Mouse (Mus musculus) lung, embryonic 14.5 days (tissue): ENCODE measurements around the gene Col6a6. TPM values are rescaled to one million over a fixed set of nuclear protein-coding genes. Genes with fewer than 3 reads are reported as not detected.
"Not testable (repeated sequence)": the region's sequence is repeated elsewhere in the genome, so short reads cannot be mapped to it uniquely, and the experiment has no call there.

ENCODE experiments used
- ATAC-seq: fragments of 200-750 bp; cut with Nextera tagmentation; 2 replicates; pipeline ENCODE4 v1.8.0; 2017; ENCODE audit warnings: mild to moderate bottlenecking, moderate TSS enrichment, moderate library complexity; ENCODE audit not compliant: insufficient read depth
- DNase-seq: peaks from one replicate; pipeline ENCODE4 v3.0.0-alpha.2; 2015
- H3K27ac ChIP-seq: fragments of 300-500 bp; sonication (generic); 2 replicates; pipeline ENCODE4 v1.5.1; 2014; ENCODE audit warnings: low read depth, mild to moderate bottlenecking, moderate library complexity
- H3K27me3 ChIP-seq: fragments of 300-500 bp; sonication (generic); 2 replicates; pipeline ENCODE4 v1.6.1; 2014; ENCODE audit warnings: low read length, control low read depth; ENCODE audit not compliant: insufficient read depth
- H3K36me3 ChIP-seq: fragments of 300-500 bp; sonication (generic); 2 replicates; pipeline ENCODE4 v1.6.1; 2014; ENCODE audit warnings: control low read depth; ENCODE audit not compliant: insufficient read depth
- H3K4me1 ChIP-seq: fragments of 300-500 bp; sonication (generic); 2 replicates; pipeline ENCODE4 v1.6.1; 2014; ENCODE audit warnings: antibody characterized with exemption, control low read depth; ENCODE audit not compliant: insufficient read depth
- H3K4me2 ChIP-seq: fragments of 300-500 bp; sonication (generic); 2 replicates; pipeline ENCODE4 v1.6.1; 2014; ENCODE audit warnings: mild to moderate bottlenecking
- H3K4me3 ChIP-seq: fragments of 300-500 bp; sonication (generic); 2 replicates; pipeline ENCODE4 v1.5.1; 2014; ENCODE audit warnings: low read depth, low read length
- H3K9ac ChIP-seq: fragments of 300-500 bp; sonication (generic); 2 replicates; pipeline ENCODE4 v1.6.1; 2014
- H3K9me3 ChIP-seq: fragments of 300-500 bp; sonication (generic); 2 replicates; pipeline ENCODE4 v1.6.1; 2016; ENCODE audit warnings: low read depth, low read length, control low read depth
- CTCF ChIP-seq: IDR thresholded peaks from 2 replicates; pipeline ENCODE4 v1.5.1; 2016; ENCODE audit warnings: antibody characterized with exemption, low read depth
- WGBS: fragments of 180-500 bp; shearing (Covaris S2); extraction: QIAGEN DNeasy Blood & Tissue Kit; methylation state at CpG from one replicate; pipeline ENCODE4 v1.1.7; 2014; 5-methylcytosine and 5-hydroxymethylcytosine counted together
- polyA plus RNA-seq: library from polyadenylated mRNA; unstranded; fragments of >200 nt; fragmentation: Nextera tagmentation; extraction: Ambion mirVana; gene quantifications from 2 replicates; pipeline ENCODE4 v1.2.1, GENCODE M21; 2014

Col6a6 gene
- polyA plus RNA-seq, 1 experiment from 2014 or later, result 1.3 TPM

GRCm38 (mm10) chr9:105642460-105643371, 185.2 kb downstream of the Col6a6 start, which contains the start of gene Pik3r4:
Pik3r4 (plus strand) TSS chr9:105642978.
- Histone ChIP-seq H3K27ac (peak within 1 kb of the TSS; percentile 34; the same call in 1 of the 2 replicates), H3K9me3 (no peaks in the 10 kb centered on the region), H3K4me3 (peak within 1 kb of the TSS; percentile 62), H3K9ac (peak within 1 kb of the TSS; percentile 69), H3K36me3 (peaks cover 13% of the 10 kb centered on the region; the same call in 1 of the 2 replicates), H3K4me2 (peak within 1 kb of the TSS; percentile 78), H3K4me1 (0 out of 2 replicates have a peak, but pooled peaks cover 4% of the 10 kb centered on the region), H3K27me3 (no peaks in the 10 kb centered on the region)
- WGBS, result 5% methylated on average over 37 of the region's 37 CpGs
- ATAC-seq (peak; percentile 93), DNase-seq (peak; percentile 95)
- no peak for TF ChIP-seq CTCF

GRCm38 (mm10) chr9:105641377-105641776, 186.6 kb downstream of the Col6a6 start:
- not testable (repeated sequence) for DNase-seq, H3K4me1 ChIP-seq, H3K27ac ChIP-seq, H3K4me2 ChIP-seq, H3K4me3 ChIP-seq, H3K9me3 ChIP-seq, H3K9ac ChIP-seq, ATAC-seq, H3K27me3 ChIP-seq
- peaks cover 13% of the 10 kb centered on the region; the same call in 1 of the 2 replicates for H3K36me3 ChIP-seq
- WGBS, result 78% methylated on average over 6 of the region's 6 CpGs

Other genes with a start within 250 kb of the Col6a6 start
- 24.5 and 25.1 TPM in 2 replicates for gene Pik3r4, start 185.2 kb downstream of the Col6a6 start, polyA plus RNA-seq
- 0.04 and 0.24 TPM in 2 replicates for gene Col6a5, start 132.5 kb upstream of the Col6a6 start, polyA plus RNA-seq